Mouse (Mus musculus): ENCODE results near the gene Spn. TPM values are rescaled to one million over a fixed set of nuclear protein-coding genes. Genes with fewer than 3 reads are reported as not detected.

Gene Spn
- polyA plus RNA-seq, 1 experiment from 2014 or later = 0.10 TPM

GRCm38 (mm10) chr7:127162546-127162945 lies 24.9 kb upstream of the Spn start:
- 94% methylated on average over 5 of the region's 5 CpGs for WGBS
- no peak overlapping the region for H3K9ac ChIP-seq (replicated peaks)
- ATAC-seq (ENCODE audit: low FRiP score, low read depth) = no peak

GRCm38 (mm10) chr7:127157548-127157947 lies 19.9 kb upstream of the Spn start:
- WGBS = 90% methylated on average over 4 of the region's 4 CpGs

More at GRCm38 (mm10) chr7:127162546-127162945, 24.9 kb upstream of the Spn start:
- H3K9me3 ChIP-seq = no peaks in the 10 kb centered on the region
- H3K4me1 ChIP-seq = no peaks in the 10 kb centered on the region
- no peak overlapping the region for H3K27ac ChIP-seq (replicated peaks)
- no peaks in the 10 kb centered on the region for H3K36me3 ChIP-seq
- H3K4me2 ChIP-seq (replicated peaks) = no peak overlapping the region
- H3K27me3 ChIP-seq = no peaks in the 10 kb centered on the region
- no peak overlapping the region for H3K4me3 ChIP-seq

GRCm38 (mm10) chr7:127153477-127153876 lies 15.9 kb upstream of the Spn start:
- Histone ChIP-seq H3K27ac (replicated peaks) (no peak overlapping the region), H3K9me3 (no peaks in the 10 kb centered on the region), H3K4me1 (no peaks in the 10 kb centered on the region), H3K9ac (replicated peaks) (no peak overlapping the region), H3K4me3 (no peak overlapping the region), H3K27me3 (no peaks in the 10 kb centered on the region), H3K4me2 (replicated peaks) (no peak overlapping the region), H3K36me3 (no peaks in the 10 kb centered on the region)
- WGBS = 94% methylated on average over 3 of the region's 3 CpGs
- no peak for ATAC-seq (ENCODE audit: low FRiP score, low read depth)

More at GRCm38 (mm10) chr7:127157548-127157947, 19.9 kb upstream of the Spn start:
- Histone ChIP-seq H3K4me1 (no peaks in the 10 kb centered on the region), H3K36me3 (no peaks in the 10 kb centered on the region), H3K9me3 (no peaks in the 10 kb centered on the region), H3K4me3 (no peak overlapping the region), H3K27me3 (no peaks in the 10 kb centered on the region), H3K27ac (replicated peaks) (no peak overlapping the region), H3K9ac (replicated peaks) (no peak overlapping the region), H3K4me2 (replicated peaks) (no peak overlapping the region)
- no peak for ATAC-seq (ENCODE audit: low FRiP score, low read depth)

- Histone ChIP-seq H3K36me3 (no peaks in the 10 kb centered on the region), H3K9me3 (no peaks in the 10 kb centered on the region), H3K27me3 (no peaks in the 10 kb centered on the region), H3K4me2 (replicated peaks) (no peak overlapping the region), H3K4me1 (no peaks in the 10 kb centered on the region), H3K27ac (replicated peaks) (no peak overlapping the region), H3K9ac (replicated peaks) (no peak overlapping the region), H3K4me3 (no peak overlapping the region)
- no peak for ATAC-seq (ENCODE audit: low FRiP score, low read depth)
- WGBS = 88% methylated on average over 6 of the region's 6 CpGs
Observed at GRCm38 (mm10) chr7:127152464-127152863, 14.8 kb upstream of the Spn start.

- Histone ChIP-seq H3K9me3 (no peaks in the 10 kb centered on the region), H3K27me3 (no peaks in the 10 kb centered on the region), H3K4me3 (no peak overlapping the region), H3K27ac (replicated peaks) (no peak overlapping the region), H3K9ac (replicated peaks) (no peak overlapping the region), H3K4me1 (no peaks in the 10 kb centered on the region), H3K36me3 (no peaks in the 10 kb centered on the region), H3K4me2 (replicated peaks) (no peak overlapping the region)
- ATAC-seq (ENCODE audit: low FRiP score, low read depth) = no peak
- 84% methylated on average over 3 of the region's 3 CpGs for WGBS
Observed at GRCm38 (mm10) chr7:127147901-127148300, 10.3 kb upstream of the Spn start.

GRCm38 (mm10) chr7:127146267-127146603 lies 8.6 kb upstream of the Spn start:
- H3K4me2 ChIP-seq (replicated peaks) = no peak overlapping the region
- H3K36me3 ChIP-seq = no peaks in the 10 kb centered on the region
- H3K27ac ChIP-seq (replicated peaks) = no peak overlapping the region
- no peak for ATAC-seq (ENCODE audit: low FRiP score, low read depth)
- no peak overlapping the region for H3K4me3 ChIP-seq
- no peaks in the 10 kb centered on the region for H3K27me3 ChIP-seq
- H3K9me3 ChIP-seq = no peaks in the 10 kb centered on the region
- WGBS = 40% methylated on average over 2 of the region's 2 CpGs
- H3K4me1 ChIP-seq = no peaks in the 10 kb centered on the region
- H3K9ac ChIP-seq (replicated peaks) = no peak overlapping the region

- 42% methylated on average over 9 of the region's 9 CpGs for WGBS
- Histone ChIP-seq H3K27ac (replicated peaks) (no peak overlapping the region), H3K4me3 (no peak overlapping the region), H3K9ac (replicated peaks) (no peak overlapping the region), H3K36me3 (no peaks in the 10 kb centered on the region), H3K4me1 (no peaks in the 10 kb centered on the region), H3K27me3 (no peaks in the 10 kb centered on the region), H3K9me3 (no peaks in the 10 kb centered on the region), H3K4me2 (replicated peaks) (no peak overlapping the region)
- no peak for ATAC-seq (ENCODE audit: low FRiP score, low read depth)
Observed at GRCm38 (mm10) chr7:127145387-127146266, 8.0 kb upstream of the Spn start.

- no peaks in the 10 kb centered on the region for H3K27me3 ChIP-seq
- no peaks in the 10 kb centered on the region for H3K36me3 ChIP-seq
- WGBS = 92% methylated on average over 7 of the region's 7 CpGs
- H3K9me3 ChIP-seq = no peaks in the 10 kb centered on the region
- no peak overlapping the region for H3K4me3 ChIP-seq
- no peak overlapping the region for H3K27ac ChIP-seq (replicated peaks)
- H3K4me1 ChIP-seq = no peaks in the 10 kb centered on the region
- no peak overlapping the region for H3K4me2 ChIP-seq (replicated peaks)
- ATAC-seq (ENCODE audit: low FRiP score, low read depth) = no peak
- no peak overlapping the region for H3K9ac ChIP-seq (replicated peaks)
Observed at GRCm38 (mm10) chr7:127144412-127144811, 6.8 kb upstream of the Spn start.

GRCm38 (mm10) chr7:127142666-127143065 lies 5.0 kb upstream of the Spn start:
- H3K9ac ChIP-seq (replicated peaks) = no peak overlapping the region
- no peaks in the 10 kb centered on the region for H3K36me3 ChIP-seq
- ATAC-seq (ENCODE audit: low FRiP score, low read depth) = no peak
- H3K4me1 ChIP-seq = no peaks in the 10 kb centered on the region
- H3K27me3 ChIP-seq = no peaks in the 10 kb centered on the region
- H3K4me2 ChIP-seq (replicated peaks) = no peak overlapping the region
- no peak overlapping the region for H3K4me3 ChIP-seq
- no peaks in the 10 kb centered on the region for H3K9me3 ChIP-seq
- 94% methylated on average over 4 of the region's 4 CpGs for WGBS
- H3K27ac ChIP-seq (replicated peaks) = no peak overlapping the region

- Histone ChIP-seq H3K27me3 (no peaks in the 10 kb centered on the region), H3K4me3 (no peak overlapping the region), H3K9me3 (no peaks in the 10 kb centered on the region), H3K9ac (replicated peaks) (no peak overlapping the region), H3K4me2 (replicated peaks) (no peak overlapping the region), H3K36me3 (no peaks in the 10 kb centered on the region), H3K27ac (replicated peaks) (no peak overlapping the region), H3K4me1 (no peaks in the 10 kb centered on the region)
- 59% methylated on average over 2 of the region's 2 CpGs for WGBS
- no peak for ATAC-seq (ENCODE audit: low FRiP score, low read depth)
Observed at GRCm38 (mm10) chr7:127142214-127142613, 4.6 kb upstream of the Spn start.

- no peaks in the 10 kb centered on the region for H3K4me1 ChIP-seq
- H3K4me2 ChIP-seq (replicated peaks) = no peak overlapping the region
- WGBS = 69% methylated on average over 7 of the region's 7 CpGs
- ATAC-seq (ENCODE audit: low FRiP score, low read depth) = no peak
- no peak overlapping the region for H3K27ac ChIP-seq (replicated peaks)
- H3K4me3 ChIP-seq = no peak overlapping the region
- H3K27me3 ChIP-seq = no peaks in the 10 kb centered on the region
- H3K9ac ChIP-seq (replicated peaks) = no peak overlapping the region
- no peaks in the 10 kb centered on the region for H3K9me3 ChIP-seq
- no peaks in the 10 kb centered on the region for H3K36me3 ChIP-seq
Observed at GRCm38 (mm10) chr7:127140623-127141404, 3.2 kb upstream of the Spn start.

GRCm38 (mm10) chr7:127139562-127139961 lies 1.9 kb upstream of the Spn start:
- H3K9me3 ChIP-seq = no peaks in the 10 kb centered on the region
- H3K9ac ChIP-seq (replicated peaks) = no peak overlapping the region
- H3K4me1 ChIP-seq = no peaks in the 10 kb centered on the region
- no peak overlapping the region for H3K4me3 ChIP-seq
- H3K36me3 ChIP-seq = no peaks in the 10 kb centered on the region
- ATAC-seq (ENCODE audit: low FRiP score, low read depth) = no peak
- WGBS = 59% methylated on average over 5 of the region's 5 CpGs
- H3K4me2 ChIP-seq (replicated peaks) = no peak overlapping the region
- H3K27me3 ChIP-seq = no peaks in the 10 kb centered on the region
- no peak overlapping the region for H3K27ac ChIP-seq (replicated peaks)
